Mouse (Mus musculus) v-Abl transformed pro-B cells (cell line): ENCODE measurements around the gene Gm20914.
"Not testable (repeated sequence)": the region's sequence is repeated elsewhere in the genome, so short reads cannot be mapped to it uniquely, and the experiment has no call there.

Source experiments
- in situ Hi-C, 2 experiments: fragments of 400-800 bp; cut with MboI; formaldehyde crosslinking; loops; one replicate each; pipeline ENCODE4 v1.15.1; 2025; ENCODE audit not compliant: unreplicated experiment in 2 of 2

Gene Gm20914

GRCm38 (mm10) chrY:5725678-5726077 is at the start of gene Gm20914:
Gene Gm20914 (plus strand): TSS chrY:5725978.
- in situ Hi-C loops = not testable (repeated sequence)
